Mouse (Mus musculus): ENCODE measurements around the gene Sytl3. TPM values are rescaled to one million over a fixed set of nuclear protein-coding genes. Genes with fewer than 3 reads are reported as not detected.

The Sytl3 gene
- polyA plus RNA-seq, 1 experiment from 2014 or later: 0.31 TPM

DNA sequence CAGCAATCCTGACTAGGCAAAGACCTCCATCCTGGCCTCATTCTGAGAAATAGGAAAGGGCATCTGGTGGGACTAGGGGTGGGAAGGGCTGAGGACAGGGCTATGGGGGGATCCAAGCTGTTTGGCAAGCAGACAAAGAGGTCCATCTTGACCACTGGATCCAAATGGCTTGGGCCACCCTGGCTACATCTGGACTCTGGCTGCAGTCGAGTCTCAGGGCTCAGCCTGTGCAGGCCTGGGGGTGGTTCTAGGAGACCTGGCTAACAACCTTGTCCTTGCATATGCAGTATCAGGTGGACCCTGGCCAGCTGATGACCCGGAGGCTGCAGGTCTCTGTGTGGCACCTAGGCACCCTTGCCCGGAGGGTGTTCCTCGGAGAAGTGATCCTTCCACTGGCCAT, 73.8 kb downstream of the Sytl3 start:
- H3K27ac ChIP-seq: no peak overlapping the region
- H3K4me2 ChIP-seq: no peak overlapping the region
- 90% methylated on average over 4 of the region's 4 CpGs for WGBS
- H3K27me3 ChIP-seq: no peaks in the 10 kb centered on the region
- H3K36me3 ChIP-seq: no peaks in the 10 kb centered on the region
- no peak overlapping the region for H3K4me3 ChIP-seq
- no peaks in the 10 kb centered on the region for H3K9me3 ChIP-seq
- ATAC-seq (ENCODE audit: insufficient number of reproducible peaks, insufficient read depth, low FRiP score, low TSS enrichment, low read depth): no peak
- no peak overlapping the region for H3K9ac ChIP-seq
- H3K4me1 ChIP-seq: peaks cover 16% of the 10 kb centered on the region

- no peaks in the 10 kb centered on the region for H3K36me3 ChIP-seq
- no peak overlapping the region for H3K9ac ChIP-seq
- H3K4me3 ChIP-seq: no peak overlapping the region
- H3K27me3 ChIP-seq: no peaks in the 10 kb centered on the region
- ATAC-seq (ENCODE audit: insufficient number of reproducible peaks, insufficient read depth, low FRiP score, low TSS enrichment, low read depth): no peak
- peaks cover 20% of the 10 kb centered on the region for H3K4me1 ChIP-seq
- WGBS: 85% methylated on average over 10 of the region's 10 CpGs
- no peak overlapping the region for H3K4me2 ChIP-seq
- no peaks in the 10 kb centered on the region for H3K9me3 ChIP-seq
- H3K27ac ChIP-seq: no peak overlapping the region
These were observed 74.5 kb downstream of the Sytl3 start for GRCm38 (mm10) chr17:6733322-6733875.

GRCm38 (mm10) chr17:6734746-6735441, 76.0 kb downstream of the Sytl3 start:
- Histone ChIP-seq H3K9me3 (no peaks in the 10 kb centered on the region), H3K27me3 (no peaks in the 10 kb centered on the region), H3K4me3 (no peak overlapping the region), H3K36me3 (peaks cover 11% of the 10 kb centered on the region), H3K4me2 (no peak overlapping the region), H3K27ac (no peak overlapping the region), H3K4me1 (peaks cover 20% of the 10 kb centered on the region), H3K9ac (no peak overlapping the region)
- 91% methylated on average over 12 of the region's 12 CpGs for WGBS
- no peak for ATAC-seq (ENCODE audit: insufficient number of reproducible peaks, insufficient read depth, low FRiP score, low TSS enrichment, low read depth)

DNA sequence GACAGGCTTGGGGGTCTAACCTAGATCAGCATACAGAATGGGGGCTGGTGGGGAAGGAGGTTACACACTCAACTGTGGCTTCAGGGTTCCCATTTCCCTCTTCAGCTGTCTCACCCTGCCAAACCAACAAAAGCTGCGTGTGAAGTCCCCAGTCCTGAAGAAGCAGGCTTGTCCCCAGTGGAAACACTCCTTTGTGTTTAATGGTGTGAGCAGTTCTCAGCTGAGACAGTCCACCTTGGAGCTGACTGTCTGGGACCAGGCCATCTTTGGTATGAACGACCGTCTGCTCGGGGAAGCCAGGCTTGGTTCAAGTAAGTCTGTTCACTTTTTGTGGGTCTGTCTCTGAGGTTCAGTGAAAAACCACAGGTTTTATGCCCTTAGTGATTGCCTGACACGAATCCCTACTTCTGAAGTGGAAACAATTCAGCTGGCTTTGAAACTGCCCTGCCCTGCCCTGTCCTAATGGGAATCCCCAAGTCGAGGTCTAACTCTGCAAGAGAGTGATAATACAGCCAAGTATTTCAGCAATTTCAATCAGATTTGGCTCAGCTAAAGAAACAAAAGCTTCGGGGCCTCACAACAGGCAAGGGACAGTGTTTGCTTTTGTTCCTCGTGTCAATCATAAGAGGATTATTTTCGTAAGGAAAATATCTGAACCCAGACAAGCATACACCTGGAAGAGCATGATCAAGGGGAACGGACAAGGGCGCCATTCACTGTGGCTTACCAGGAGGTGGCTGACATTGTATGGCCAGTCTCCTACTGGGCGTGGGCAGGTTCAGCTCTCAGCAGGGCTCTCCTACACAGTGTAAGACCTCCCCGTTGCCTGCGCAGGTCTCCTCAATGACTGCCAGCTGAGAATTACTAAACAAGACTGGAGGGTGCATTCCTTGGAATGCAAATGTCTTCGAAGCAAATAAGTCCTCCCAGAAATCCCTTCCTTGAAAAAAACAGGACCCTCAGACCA, 77.7 kb downstream of the Sytl3 start:
- Histone ChIP-seq H3K27me3 (no peaks in the 10 kb centered on the region), H3K4me3 (no peak overlapping the region), H3K4me2 (no peak overlapping the region), H3K9me3 (no peaks in the 10 kb centered on the region), H3K9ac (no peak overlapping the region), H3K27ac (peak overlapping the region; percentile 33; the same call in 1 of the 2 replicates), H3K36me3 (peaks cover 21% of the 10 kb centered on the region), H3K4me1 (peaks cover 25% of the 10 kb centered on the region)
- ATAC-seq (ENCODE audit: insufficient number of reproducible peaks, insufficient read depth, low FRiP score, low TSS enrichment, low read depth): no peak
- WGBS: 32% methylated on average over 15 of the region's 15 CpGs

GRCm38 (mm10) chr17:6737273-6737997, 78.5 kb downstream of the Sytl3 start:
- H3K4me3 ChIP-seq: no peak overlapping the region
- peak overlapping the region; percentile 33; the same call in 1 of the 2 replicates for H3K27ac ChIP-seq
- no peaks in the 10 kb centered on the region for H3K27me3 ChIP-seq
- no peak for ATAC-seq (ENCODE audit: insufficient number of reproducible peaks, insufficient read depth, low FRiP score, low TSS enrichment, low read depth)
- H3K9me3 ChIP-seq: no peaks in the 10 kb centered on the region
- no peak overlapping the region for H3K9ac ChIP-seq
- peaks cover 34% of the 10 kb centered on the region for H3K4me1 ChIP-seq
- WGBS: 71% methylated on average over 12 of the region's 12 CpGs
- H3K36me3 ChIP-seq: peaks cover 21% of the 10 kb centered on the region
- H3K4me2 ChIP-seq: no peak overlapping the region

DNA sequence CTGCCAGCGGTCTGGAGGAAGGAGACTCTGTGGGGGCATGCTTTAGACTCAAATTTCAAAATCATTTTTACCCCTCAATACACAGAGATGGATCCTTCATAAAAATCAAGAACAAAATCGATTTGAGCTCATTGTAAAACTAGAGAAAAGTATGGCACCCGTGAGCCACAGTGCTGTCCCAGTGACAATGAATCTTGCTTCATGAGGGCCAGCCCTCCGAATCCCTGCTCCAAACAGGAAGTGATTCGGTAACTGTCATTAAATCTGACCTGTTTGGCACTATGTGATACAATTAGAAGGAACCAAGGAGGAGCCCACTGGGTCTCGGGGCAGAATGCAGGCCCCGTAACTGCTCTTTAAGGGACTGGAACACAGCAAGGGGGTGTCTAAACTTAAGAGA, 79.9 kb downstream of the Sytl3 start:
- Histone ChIP-seq H3K27me3 (no peaks in the 10 kb centered on the region), H3K36me3 (peaks cover 21% of the 10 kb centered on the region), H3K27ac (no peak overlapping the region), H3K4me2 (no peak overlapping the region), H3K9ac (no peak overlapping the region), H3K4me3 (no peak overlapping the region), H3K4me1 (peaks cover 44% of the 10 kb centered on the region), H3K9me3 (no peaks in the 10 kb centered on the region)
- ATAC-seq (ENCODE audit: insufficient number of reproducible peaks, insufficient read depth, low FRiP score, low TSS enrichment, low read depth): no peak
- 74% methylated on average over 7 of the region's 7 CpGs for WGBS

DNA sequence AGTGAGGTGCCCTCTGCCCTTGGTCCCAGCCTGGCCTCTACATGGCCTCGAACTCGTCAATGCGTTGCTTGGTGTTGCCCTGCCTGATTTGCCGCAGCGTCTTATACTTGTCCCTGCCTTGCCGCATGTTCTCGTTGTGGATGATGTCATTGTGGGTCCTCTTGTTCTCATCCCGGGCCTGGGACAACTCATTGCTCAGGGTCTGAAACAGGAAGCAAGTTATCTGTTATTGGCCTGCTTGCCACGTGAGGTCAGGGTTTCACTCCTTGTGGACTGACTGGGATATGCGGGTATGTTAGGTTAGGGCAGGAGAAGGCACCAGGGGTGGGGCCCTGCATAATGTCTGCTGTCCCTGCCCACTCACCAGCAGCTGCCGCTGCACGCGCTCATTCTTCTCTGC, 80.4 kb downstream of the Sytl3 start:
- peaks cover 21% of the 10 kb centered on the region for H3K36me3 ChIP-seq
- H3K4me2 ChIP-seq: no peak overlapping the region
- 94% methylated on average over 13 of the region's 13 CpGs for WGBS
- H3K27ac ChIP-seq: no peak overlapping the region
- peaks cover 49% of the 10 kb centered on the region for H3K4me1 ChIP-seq
- H3K9ac ChIP-seq: no peak overlapping the region
- no peak overlapping the region for H3K4me3 ChIP-seq
- H3K9me3 ChIP-seq: no peaks in the 10 kb centered on the region
- no peak for ATAC-seq (ENCODE audit: insufficient number of reproducible peaks, insufficient read depth, low FRiP score, low TSS enrichment, low read depth)
- no peaks in the 10 kb centered on the region for H3K27me3 ChIP-seq

DNA sequence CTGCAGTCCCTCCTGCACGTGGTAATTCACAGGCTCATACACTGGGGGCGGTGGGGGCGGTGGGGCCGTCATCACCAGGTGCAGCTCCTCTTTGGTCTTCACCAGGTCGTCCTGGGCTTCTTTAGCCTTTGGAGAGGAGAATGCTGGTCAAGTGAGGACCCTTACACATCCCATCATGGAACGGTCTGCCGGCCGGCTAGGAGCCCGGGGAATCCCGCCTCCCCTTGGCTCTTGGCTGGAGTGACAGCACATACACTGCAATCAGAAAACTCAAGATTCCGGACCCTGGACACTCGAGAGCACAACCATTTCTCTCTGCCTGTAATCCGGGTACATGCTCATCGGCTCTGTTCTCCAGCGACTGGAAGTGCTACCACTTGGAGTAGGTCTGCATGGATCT, 80.9 kb downstream of the Sytl3 start:
- Histone ChIP-seq H3K27ac (no peak overlapping the region), H3K9me3 (no peaks in the 10 kb centered on the region), H3K4me3 (no peak overlapping the region), H3K4me1 (peaks cover 53% of the 10 kb centered on the region), H3K27me3 (no peaks in the 10 kb centered on the region), H3K36me3 (peaks cover 21% of the 10 kb centered on the region), H3K9ac (no peak overlapping the region), H3K4me2 (no peak overlapping the region)
- 90% methylated on average over 15 of the region's 15 CpGs for WGBS
- ATAC-seq (ENCODE audit: insufficient number of reproducible peaks, insufficient read depth, low FRiP score, low TSS enrichment, low read depth): no peak

- H3K36me3 ChIP-seq: peaks cover 21% of the 10 kb centered on the region
These were observed 81.7 kb downstream of the Sytl3 start for GRCm38 (mm10) chr17:6740331-6741170.

GRCm38 (mm10) chr17:6741271-6741670, 82.4 kb downstream of the Sytl3 start:
- H3K27ac ChIP-seq: no peak overlapping the region
- no peak overlapping the region for H3K9ac ChIP-seq
- no peak overlapping the region for H3K4me2 ChIP-seq
- no peak overlapping the region for H3K4me3 ChIP-seq
- 73% methylated on average over 12 of the region's 12 CpGs for WGBS
- peaks cover 21% of the 10 kb centered on the region for H3K36me3 ChIP-seq
- H3K4me1 ChIP-seq: peaks cover 65% of the 10 kb centered on the region
- H3K27me3 ChIP-seq: no peaks in the 10 kb centered on the region
- no peaks in the 10 kb centered on the region for H3K9me3 ChIP-seq
- no peak for ATAC-seq (ENCODE audit: insufficient number of reproducible peaks, insufficient read depth, low FRiP score, low TSS enrichment, low read depth)

More at GRCm38 (mm10) chr17:6740331-6741170, 81.7 kb downstream of the Sytl3 start:
- WGBS: 77% methylated on average over 19 of the region's 19 CpGs
- H3K9ac ChIP-seq: no peak overlapping the region
- no peak overlapping the region for H3K27ac ChIP-seq
- peaks cover 61% of the 10 kb centered on the region for H3K4me1 ChIP-seq
- no peak overlapping the region for H3K4me3 ChIP-seq
- ATAC-seq (ENCODE audit: insufficient number of reproducible peaks, insufficient read depth, low FRiP score, low TSS enrichment, low read depth): no peak
- no peaks in the 10 kb centered on the region for H3K9me3 ChIP-seq
- H3K27me3 ChIP-seq: no peaks in the 10 kb centered on the region
- H3K4me2 ChIP-seq: no peak overlapping the region

Measured in embryonic facial prominence, embryonic 13.5 days (tissue).